ENCODE assay signal across 26 mouse cellular contexts in the genomic region with DNA sequence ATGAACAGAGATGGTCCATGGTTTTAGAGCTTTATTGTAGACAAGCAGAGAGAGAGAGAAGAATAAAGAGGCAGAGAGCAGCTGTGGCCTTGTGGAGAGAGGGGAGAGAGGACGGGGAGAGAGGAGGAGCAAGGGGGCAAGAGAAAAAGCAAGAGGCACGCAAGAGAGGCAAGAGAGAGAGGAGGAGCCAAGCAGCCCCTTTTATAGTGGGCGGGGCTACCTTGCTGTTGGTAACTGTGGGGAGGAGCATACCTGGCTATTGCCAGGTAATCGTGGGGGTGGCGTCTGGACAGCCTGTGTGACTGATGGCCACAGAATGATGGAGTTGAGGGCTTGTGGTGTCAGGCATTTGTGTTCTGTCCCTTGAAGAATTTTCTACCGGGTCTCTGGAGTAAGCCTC.
"Had no signal": no experiment of that assay in that cellular context is flagged by ENCODE, and none has a peak within 500 bp of the region (broad histone marks: within the 10 kb centered on the region; RNA-seq: fewer than 3 reads in every experiment).

No protein-coding gene starts in this region.

- H3K4me3 ChIP-seq: gastrocnemius, adult 2 months; heart, adult 2 months; heart, embryonic 12.5 days; hindbrain, embryonic 10.5 days; hindbrain, embryonic 12.5 days; kidney, embryonic 15.5 days; layer of hippocampus, adult 2 months; limb, embryonic 13.5 days; limb, embryonic 15.5 days; liver, embryonic 12.5 days had no signal

- DNase-seq: gastrocnemius, adult 2 months; gastrocnemius, postnatal 10 days; gastrocnemius, postnatal 25 days; heart, adult 2 months; heart, postnatal 10 days; heart, postnatal 4 days; kidney, adult 11 months; kidney, adult 2 months; kidney, adult 9 months; kidney, postnatal 25 days; kidney, postnatal 4 days; layer of hippocampus, postnatal 36 days; left cerebral cortex, postnatal 4 days had no signal

- ATAC-seq: hindbrain, embryonic 16.5 days; intestine, embryonic 16.5 days; liver, embryonic 12.5 days had no signal

- H3K4me2 ChIP-seq: heart, embryonic 12.5 days; hindbrain, embryonic 12.5 days; hindbrain, embryonic 14.5 days; kidney, embryonic 15.5 days; limb, embryonic 13.5 days; limb, embryonic 15.5 days; liver, embryonic 12.5 days had no signal

- H3K27me3 ChIP-seq: hindbrain, embryonic 12.5 days; kidney, embryonic 15.5 days; limb, embryonic 13.5 days; limb, embryonic 15.5 days; liver, embryonic 12.5 days had no signal

- H3K9ac ChIP-seq: heart, embryonic 12.5 days; hindbrain, embryonic 12.5 days; hindbrain, embryonic 14.5 days; kidney, embryonic 15.5 days; limb, embryonic 13.5 days; limb, embryonic 15.5 days; liver, embryonic 12.5 days; liver, embryonic 14.5 days had no signal

- H3K4me1 ChIP-seq: heart, embryonic 12.5 days; hindbrain, embryonic 10.5 days; hindbrain, embryonic 12.5 days; kidney, embryonic 15.5 days; limb, embryonic 13.5 days; limb, embryonic 15.5 days; liver, embryonic 12.5 days had no signal

- H3K36me3 ChIP-seq: heart, embryonic 12.5 days; hindbrain, embryonic 10.5 days; hindbrain, embryonic 12.5 days; kidney, embryonic 15.5 days; limb, embryonic 13.5 days; limb, embryonic 15.5 days; liver, embryonic 12.5 days had no signal

- H3K27ac ChIP-seq: gastrocnemius, adult 2 months; heart, adult 2 months; hindbrain, embryonic 12.5 days; hindbrain, embryonic 14.5 days; kidney, embryonic 15.5 days; kidney, postnatal 0 days; layer of hippocampus, adult 2 months; limb, embryonic 13.5 days; limb, embryonic 15.5 days; liver, embryonic 12.5 days; liver, embryonic 14.5 days had no signal

- H3K9me3 ChIP-seq: heart, embryonic 12.5 days; hindbrain, embryonic 10.5 days; hindbrain, embryonic 12.5 days; kidney, embryonic 15.5 days; limb, embryonic 13.5 days; limb, embryonic 15.5 days; liver, embryonic 12.5 days had no signal
